Mouse (Mus musculus) kidney, embryonic 14.5 days (tissue): Measurements from ENCODE around the gene Hmcn2. TPM values are rescaled to one million over a fixed set of nuclear protein-coding genes. Genes with fewer than 3 reads are reported as not detected.

Experiments used
- ATAC-seq: fragments of 200-750 bp; cut with Nextera tagmentation; 2 replicates; pipeline ENCODE4 v1.8.0; 2017; ENCODE audit warnings: moderate number of reproducible peaks, mild to moderate bottlenecking, moderate TSS enrichment, moderate library complexity; ENCODE audit not compliant: low FRiP score, low TSS enrichment
- H3K27ac ChIP-seq: fragments of 300-500 bp; sonication (generic); 2 replicates; pipeline ENCODE4 v1.5.1; 2014; ENCODE audit warnings: low read depth, mild to moderate bottlenecking, low read length, moderate library complexity, mixed read lengths
- H3K27me3 ChIP-seq: fragments of 300-500 bp; sonication (generic); 2 replicates; pipeline ENCODE4 v1.6.1; 2014; ENCODE audit warnings: mild to moderate bottlenecking, low read length; ENCODE audit not compliant: control insufficient read depth, insufficient read depth
- H3K36me3 ChIP-seq: fragments of 300-500 bp; sonication (generic); 2 replicates; pipeline ENCODE4 v1.6.1; 2014; ENCODE audit warnings: low read length, mixed read lengths; ENCODE audit not compliant: control insufficient read depth, insufficient read depth
- H3K4me1 ChIP-seq: fragments of 300-500 bp; sonication (generic); 2 replicates; pipeline ENCODE4 v1.6.1; 2014; ENCODE audit warnings: low read length, mixed read lengths; ENCODE audit not compliant: control insufficient read depth, insufficient read depth
- H3K4me2 ChIP-seq: fragments of 300-500 bp; sonication (generic); replicated peaks from 2 replicates; pipeline ENCODE4 v1.6.1; 2014; ENCODE audit warnings: low read depth, mild to moderate bottlenecking, low read length
- H3K4me3 ChIP-seq: fragments of 300-500 bp; sonication (generic); 2 replicates; pipeline ENCODE4 v1.5.1; 2014; ENCODE audit warnings: mild to moderate bottlenecking, low read length
- H3K9ac ChIP-seq: fragments of 300-500 bp; sonication (generic); 2 replicates; pipeline ENCODE4 v1.6.1; 2014; ENCODE audit warnings: low read depth, mild to moderate bottlenecking, low read length, moderate library complexity
- H3K9me3 ChIP-seq: fragments of 300-500 bp; sonication (generic); 2 replicates; pipeline ENCODE4 v1.6.1; 2016; ENCODE audit warnings: low read length; ENCODE audit not compliant: control insufficient read depth
- WGBS: fragments of 180-500 bp; shearing (Covaris S2); extraction: QIAGEN DNeasy Blood & Tissue Kit; methylation state at CpG from one replicate; pipeline ENCODE4 v1.1.7; 2014; 5-methylcytosine and 5-hydroxymethylcytosine counted together
- polyA plus RNA-seq: library from polyadenylated mRNA; unstranded; fragments of >200 nt; fragmentation: Nextera tagmentation; extraction: Ambion mirVana; gene quantifications from 2 replicates; pipeline ENCODE4 v1.2.1, GENCODE M21; 2014

Gene Hmcn2
- polyA plus RNA-seq, 1 experiment from 2014 or later = not detected

- no peak overlapping the region for H3K27ac ChIP-seq
- H3K4me2 ChIP-seq = peak overlapping the region; percentile 80; the same call in 1 of the 2 replicates
- 0 out of 2 replicates have a peak, but pooled peaks have one; percentile 16 for ATAC-seq
- H3K4me1 ChIP-seq = peaks cover 10% of the 10 kb centered on the region; the same call in 1 of the 2 replicates
- WGBS = 42% methylated on average over 16 of the region's 16 CpGs
- peak overlapping the region; percentile 41; the same call in 1 of the 2 replicates for H3K4me3 ChIP-seq
- no peaks in the 10 kb centered on the region for H3K9me3 ChIP-seq
- peaks cover 19% of the 10 kb centered on the region for H3K27me3 ChIP-seq
- no peak overlapping the region for H3K9ac ChIP-seq
- H3K36me3 ChIP-seq = no peaks in the 10 kb centered on the region
Observed at GRCm38 (mm10) chr2:31458989-31459936, 145.0 kb downstream of the Hmcn2 start.

- no peaks in the 10 kb centered on the region for H3K36me3 ChIP-seq
- H3K27ac ChIP-seq = no peak overlapping the region
- peak overlapping the region; percentile 80 for H3K4me2 ChIP-seq
- H3K4me1 ChIP-seq = peaks cover 8% of the 10 kb centered on the region; the same call in 1 of the 2 replicates
- H3K9ac ChIP-seq = peak overlapping the region; percentile 54
- no peaks in the 10 kb centered on the region for H3K9me3 ChIP-seq
- H3K27me3 ChIP-seq = peaks cover 19% of the 10 kb centered on the region
- peak; percentile 65; the same call in 1 of the 2 replicates for ATAC-seq
- 1% methylated on average over 48 of the region's 48 CpGs for WGBS
- H3K4me3 ChIP-seq = peak overlapping the region; percentile 41
Observed at GRCm38 (mm10) chr2:31460025-31460571, 145.9 kb downstream of the Hmcn2 start.

- WGBS = 78% methylated on average over 7 of the region's 7 CpGs
- no peak overlapping the region for H3K4me3 ChIP-seq
- peaks cover 8% of the 10 kb centered on the region; the same call in 1 of the 2 replicates for H3K4me1 ChIP-seq
- H3K9me3 ChIP-seq = no peaks in the 10 kb centered on the region
- no peak overlapping the region for H3K27ac ChIP-seq
- no peak overlapping the region for H3K4me2 ChIP-seq
- no peak for ATAC-seq
- no peaks in the 10 kb centered on the region for H3K36me3 ChIP-seq
- no peak overlapping the region for H3K9ac ChIP-seq
- peaks cover 19% of the 10 kb centered on the region for H3K27me3 ChIP-seq
Observed at GRCm38 (mm10) chr2:31460920-31461319, 146.7 kb downstream of the Hmcn2 start.

- Histone ChIP-seq H3K4me2 (no peak overlapping the region), H3K4me1 (peaks cover 8% of the 10 kb centered on the region; the same call in 1 of the 2 replicates), H3K4me3 (no peak overlapping the region), H3K9me3 (no peaks in the 10 kb centered on the region), H3K9ac (no peak overlapping the region), H3K27ac (no peak overlapping the region), H3K27me3 (peaks cover 19% of the 10 kb centered on the region), H3K36me3 (no peaks in the 10 kb centered on the region)
- no peak for ATAC-seq
- WGBS = 36% methylated on average over 8 of the region's 8 CpGs
Observed at GRCm38 (mm10) chr2:31462051-31462450, 147.8 kb downstream of the Hmcn2 start.

- Histone ChIP-seq H3K9me3 (no peaks in the 10 kb centered on the region), H3K27ac (no peak overlapping the region), H3K27me3 (peaks cover 19% of the 10 kb centered on the region), H3K4me3 (no peak overlapping the region), H3K9ac (no peak overlapping the region), H3K4me2 (no peak overlapping the region), H3K36me3 (no peaks in the 10 kb centered on the region), H3K4me1 (peaks cover 8% of the 10 kb centered on the region; the same call in 1 of the 2 replicates)
- ATAC-seq = no peak
- WGBS = 89% methylated on average over 7 of the region's 7 CpGs
Observed at GRCm38 (mm10) chr2:31463253-31463652, 149.0 kb downstream of the Hmcn2 start.

- Histone ChIP-seq H3K4me1 (peaks cover 8% of the 10 kb centered on the region; the same call in 1 of the 2 replicates), H3K36me3 (no peaks in the 10 kb centered on the region), H3K27ac (0 out of 2 replicates have a peak overlapping the region, but pooled peaks have one; percentile 37), H3K27me3 (peaks cover 14% of the 10 kb centered on the region), H3K9ac (no peak overlapping the region), H3K4me2 (no peak overlapping the region), H3K9me3 (no peaks in the 10 kb centered on the region), H3K4me3 (no peak overlapping the region)
- WGBS = 22% methylated on average over 8 of the region's 8 CpGs
- ATAC-seq = no peak
Observed at GRCm38 (mm10) chr2:31463696-31464528, 149.7 kb downstream of the Hmcn2 start.

DNA sequence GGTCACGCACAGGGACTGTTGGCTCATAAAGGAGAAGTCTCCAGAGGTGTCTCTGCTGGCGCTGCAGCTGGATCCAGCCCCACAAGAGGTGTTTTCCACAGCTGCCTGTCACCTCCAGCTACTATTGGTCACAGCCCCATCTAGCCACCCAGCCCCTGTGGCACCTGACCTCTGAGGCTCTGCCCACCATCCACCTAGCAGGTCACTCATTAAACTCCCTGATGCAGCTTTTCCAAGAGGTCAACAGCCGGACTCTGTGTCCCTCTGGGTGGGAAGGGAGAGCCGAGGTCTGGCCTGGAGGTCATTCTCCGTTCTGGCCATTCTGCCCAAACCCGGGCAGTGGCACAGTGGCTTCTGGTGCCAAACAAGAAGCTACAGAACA, 150.3 kb downstream of the Hmcn2 start:
- WGBS = 49% methylated on average over 6 of the region's 6 CpGs
- Histone ChIP-seq H3K36me3 (no peaks in the 10 kb centered on the region), H3K27me3 (peaks cover 13% of the 10 kb centered on the region), H3K27ac (no peak overlapping the region), H3K9ac (no peak overlapping the region), H3K4me3 (no peak overlapping the region), H3K4me1 (peaks cover 8% of the 10 kb centered on the region; the same call in 1 of the 2 replicates), H3K9me3 (no peaks in the 10 kb centered on the region), H3K4me2 (no peak overlapping the region)
- ATAC-seq = no peak

GRCm38 (mm10) chr2:31467457-31467856, 153.2 kb downstream of the Hmcn2 start:
- no peak overlapping the region for H3K27ac ChIP-seq
- ATAC-seq = no peak
- H3K4me2 ChIP-seq = no peak overlapping the region
- peaks cover 11% of the 10 kb centered on the region for H3K27me3 ChIP-seq
- WGBS = 80% methylated on average over 1 of the region's 1 CpGs
- peaks cover 10% of the 10 kb centered on the region; the same call in 1 of the 2 replicates for H3K4me1 ChIP-seq
- H3K36me3 ChIP-seq = no peaks in the 10 kb centered on the region
- no peak overlapping the region for H3K9ac ChIP-seq
- H3K4me3 ChIP-seq = no peak overlapping the region
- H3K9me3 ChIP-seq = no peaks in the 10 kb centered on the region
